Mouse (Mus musculus): ENCODE measurements around the gene Pdzrn4. TPM values are rescaled to one million over a fixed set of nuclear protein-coding genes. Genes with fewer than 3 reads are reported as not detected.

Gene Pdzrn4
- polyA plus RNA-seq, 1 experiment from 2014 or later = 3.3 TPM

DNA sequence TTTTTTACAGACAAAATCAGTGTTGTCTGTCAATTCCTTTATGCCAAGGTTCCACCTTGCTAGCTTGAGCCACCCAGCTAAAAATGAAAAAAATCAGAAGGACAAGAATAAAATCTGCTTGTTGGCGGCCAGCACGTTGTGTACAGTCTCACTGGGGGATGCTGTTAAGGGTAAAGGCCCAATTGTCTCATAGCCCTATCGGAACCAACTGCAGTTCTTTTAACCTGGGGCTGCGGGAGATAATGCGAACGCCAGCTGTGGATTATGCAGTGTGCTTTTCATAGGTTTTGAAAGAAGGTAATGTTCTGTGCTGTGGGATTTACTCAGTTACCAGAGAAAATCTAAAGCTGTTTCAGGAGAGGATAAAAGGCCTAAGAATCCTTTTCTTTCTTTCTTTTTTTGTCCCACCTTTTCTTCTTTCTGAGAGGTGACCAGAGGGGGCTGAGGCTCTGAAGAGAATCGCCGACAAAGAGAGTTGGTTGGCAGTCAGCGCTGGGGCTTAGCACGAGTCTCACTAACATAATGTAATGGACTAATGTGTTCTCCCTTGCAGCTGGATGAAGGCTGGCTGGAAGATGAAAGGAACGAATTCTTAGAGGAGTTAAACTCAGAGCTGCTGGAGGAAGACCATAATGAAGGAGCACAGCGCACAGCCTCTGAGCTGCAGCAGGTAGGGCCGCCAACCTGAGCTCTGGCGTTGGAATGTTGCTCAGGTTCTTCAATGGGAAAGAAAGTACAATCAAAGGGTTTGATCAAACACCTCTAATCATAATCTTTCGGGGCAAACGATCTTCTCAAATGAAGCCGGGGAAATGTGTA lies 360.6 kb downstream of the Pdzrn4 start:
- Histone ChIP-seq H3K27ac (no peak overlapping the region), H3K36me3 (no peaks in the 10 kb centered on the region), H3K27me3 (no peaks in the 10 kb centered on the region), H3K9ac (no peak overlapping the region), H3K4me2 (no peak overlapping the region), H3K9me3 (no peaks in the 10 kb centered on the region), H3K4me1 (no peaks in the 10 kb centered on the region), H3K4me3 (no peak overlapping the region)
- WGBS = 51% methylated on average over 17 of the region's 17 CpGs
- ATAC-seq (ENCODE audit: insufficient number of reproducible peaks, insufficient read depth, low FRiP score, low TSS enrichment, low read depth) = no peak

GRCm38 (mm10) chr15:92759001-92759400 lies 362.3 kb downstream of the Pdzrn4 start:
- H3K36me3 ChIP-seq = no peaks in the 10 kb centered on the region
- no peak overlapping the region for H3K4me3 ChIP-seq
- H3K27me3 ChIP-seq = no peaks in the 10 kb centered on the region
- H3K4me2 ChIP-seq = no peak overlapping the region
- no peak overlapping the region for H3K27ac ChIP-seq
- H3K9ac ChIP-seq = no peak overlapping the region
- H3K9me3 ChIP-seq = no peaks in the 10 kb centered on the region
- no peaks in the 10 kb centered on the region for H3K4me1 ChIP-seq
- WGBS = 55% methylated on average over 8 of the region's 8 CpGs
- no peak for ATAC-seq (ENCODE audit: insufficient number of reproducible peaks, insufficient read depth, low FRiP score, low TSS enrichment, low read depth)

DNA sequence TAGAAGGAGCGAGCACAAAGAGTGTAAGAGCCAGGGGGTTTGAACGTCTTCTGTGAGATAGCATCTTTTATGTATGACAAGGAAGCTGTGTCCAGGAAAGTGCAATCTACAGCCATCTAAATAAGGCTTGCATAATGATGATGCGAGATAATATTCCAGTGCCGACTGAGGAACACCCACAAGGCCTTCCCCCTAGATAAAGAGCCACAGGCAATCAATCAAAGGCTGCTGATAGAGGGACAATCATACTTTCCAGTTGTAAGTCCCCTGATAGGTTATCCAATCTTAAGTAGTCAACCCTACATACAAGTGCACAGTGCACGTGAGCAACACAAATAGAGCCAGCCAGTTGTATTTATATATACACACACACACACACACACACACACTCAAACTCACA lies 366.6 kb downstream of the Pdzrn4 start:
- no peak overlapping the region for H3K9ac ChIP-seq
- 86% methylated on average over 5 of the region's 5 CpGs for WGBS
- no peak overlapping the region for H3K4me2 ChIP-seq
- no peaks in the 10 kb centered on the region for H3K36me3 ChIP-seq
- H3K9me3 ChIP-seq = no peaks in the 10 kb centered on the region
- no peak overlapping the region for H3K4me3 ChIP-seq
- no peaks in the 10 kb centered on the region for H3K27me3 ChIP-seq
- ATAC-seq (ENCODE audit: insufficient number of reproducible peaks, insufficient read depth, low FRiP score, low TSS enrichment, low read depth) = no peak
- H3K27ac ChIP-seq = no peak overlapping the region
- H3K4me1 ChIP-seq = no peaks in the 10 kb centered on the region

- Histone ChIP-seq H3K9me3 (no peaks in the 10 kb centered on the region), H3K4me2 (no peak overlapping the region), H3K27me3 (no peaks in the 10 kb centered on the region), H3K4me3 (no peak overlapping the region), H3K36me3 (no peaks in the 10 kb centered on the region), H3K27ac (no peak overlapping the region), H3K9ac (no peak overlapping the region), H3K4me1 (no peaks in the 10 kb centered on the region)
- WGBS = 83% methylated on average over 15 of the region's 15 CpGs
- ATAC-seq (ENCODE audit: insufficient number of reproducible peaks, insufficient read depth, low FRiP score, low TSS enrichment, low read depth) = no peak
Measured at GRCm38 (mm10) chr15:92769535-92769934, 372.9 kb downstream of the Pdzrn4 start.

DNA sequence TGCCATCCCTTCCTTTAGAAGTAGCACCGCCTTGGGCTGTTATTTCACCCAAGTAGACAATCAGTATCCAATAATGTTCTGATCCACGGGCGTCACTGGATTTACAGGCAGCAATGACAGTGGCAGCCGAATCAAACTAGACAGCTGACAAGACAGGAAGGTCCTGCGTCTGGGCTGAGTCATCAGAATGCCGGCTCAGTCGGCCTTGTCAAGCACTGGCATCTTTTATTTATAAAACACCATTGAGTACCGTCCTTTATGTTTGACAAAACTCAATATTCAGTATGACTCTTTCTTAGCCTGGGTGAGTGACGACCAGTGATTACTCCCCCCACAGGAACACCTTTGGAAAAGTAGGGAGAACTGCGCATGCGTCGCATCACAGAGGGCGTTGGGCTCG lies 391.4 kb downstream of the Pdzrn4 start:
- H3K27ac ChIP-seq = no peak overlapping the region
- no peak overlapping the region for H3K9ac ChIP-seq
- no peaks in the 10 kb centered on the region for H3K9me3 ChIP-seq
- no peak for ATAC-seq (ENCODE audit: insufficient number of reproducible peaks, insufficient read depth, low FRiP score, low TSS enrichment, low read depth)
- H3K4me1 ChIP-seq = no peaks in the 10 kb centered on the region
- no peaks in the 10 kb centered on the region for H3K27me3 ChIP-seq
- no peak overlapping the region for H3K4me3 ChIP-seq
- 79% methylated on average over 14 of the region's 14 CpGs for WGBS
- H3K4me2 ChIP-seq = no peak overlapping the region
- no peaks in the 10 kb centered on the region for H3K36me3 ChIP-seq

DNA sequence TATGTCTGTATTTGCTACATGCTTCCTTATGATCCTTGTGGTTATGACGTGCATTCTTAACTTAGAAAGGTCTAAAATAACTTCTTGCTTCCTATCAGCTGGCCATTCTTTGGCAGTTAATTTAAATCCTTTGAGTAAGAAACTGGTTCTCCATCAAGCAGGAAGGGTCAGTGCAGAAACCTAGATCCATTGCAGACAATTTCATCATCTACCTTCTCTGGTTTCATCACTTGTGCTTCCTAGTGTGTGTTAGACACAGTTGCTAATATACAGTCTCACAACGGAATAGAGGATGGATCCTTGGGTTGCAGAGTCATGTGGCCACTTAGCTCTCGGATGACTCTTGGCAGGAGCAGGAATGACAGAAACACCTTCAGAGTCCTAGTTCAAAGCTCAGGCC lies 397.6 kb downstream of the Pdzrn4 start:
- Histone ChIP-seq H3K27ac (no peak overlapping the region), H3K4me3 (no peak overlapping the region), H3K4me1 (no peaks in the 10 kb centered on the region), H3K9me3 (no peaks in the 10 kb centered on the region), H3K4me2 (no peak overlapping the region), H3K9ac (no peak overlapping the region), H3K27me3 (no peaks in the 10 kb centered on the region), H3K36me3 (no peaks in the 10 kb centered on the region)
- no peak for ATAC-seq (ENCODE audit: insufficient number of reproducible peaks, insufficient read depth, low FRiP score, low TSS enrichment, low read depth)
- WGBS = 87% methylated on average over 3 of the region's 3 CpGs

GRCm38 (mm10) chr15:92805934-92806333 lies 409.3 kb downstream of the Pdzrn4 start:
- Histone ChIP-seq H3K4me3 (no peak overlapping the region), H3K27me3 (no peaks in the 10 kb centered on the region), H3K9me3 (no peaks in the 10 kb centered on the region), H3K4me1 (no peaks in the 10 kb centered on the region), H3K27ac (no peak overlapping the region), H3K9ac (no peak overlapping the region), H3K4me2 (no peak overlapping the region), H3K36me3 (no peaks in the 10 kb centered on the region)
- ATAC-seq (ENCODE audit: insufficient number of reproducible peaks, insufficient read depth, low FRiP score, low TSS enrichment, low read depth) = no peak
- WGBS = 68% methylated on average over 3 of the region's 3 CpGs

DNA sequence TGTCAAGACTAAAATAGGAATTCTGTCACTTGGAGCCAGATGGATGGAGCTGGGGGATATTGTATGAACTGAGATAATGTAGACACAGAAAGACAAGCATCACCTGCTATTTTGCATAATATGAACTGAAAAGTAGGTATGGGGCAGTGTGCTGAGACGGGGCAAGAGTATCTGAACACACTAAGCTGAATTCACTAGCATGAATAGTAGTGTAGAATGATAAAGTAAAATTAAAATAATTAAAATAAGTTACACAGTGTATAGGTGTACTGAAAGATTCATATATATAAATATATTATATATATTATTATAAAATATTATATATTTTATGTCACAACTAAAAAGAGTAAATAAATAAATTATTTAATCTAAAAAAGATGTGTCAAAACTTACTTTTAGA lies 409.7 kb downstream of the Pdzrn4 start:
- WGBS = 88% methylated on average over 1 of the region's 1 CpGs
- no peak overlapping the region for H3K4me2 ChIP-seq

More for the DNA sequence above, 409.7 kb downstream of the Pdzrn4 start:
- H3K4me3 ChIP-seq = no peak overlapping the region
- no peaks in the 10 kb centered on the region for H3K9me3 ChIP-seq
- no peak overlapping the region for H3K27ac ChIP-seq
- H3K27me3 ChIP-seq = no peaks in the 10 kb centered on the region
- no peak overlapping the region for H3K9ac ChIP-seq
- no peaks in the 10 kb centered on the region for H3K4me1 ChIP-seq
- no peak for ATAC-seq (ENCODE audit: insufficient number of reproducible peaks, insufficient read depth, low FRiP score, low TSS enrichment, low read depth)
- H3K36me3 ChIP-seq = no peaks in the 10 kb centered on the region

Data from embryonic facial prominence, embryonic 13.5 days (tissue).